Mouse (Mus musculus): Measurements from ENCODE around the gene Psmc5. TPM values are rescaled to one million over a fixed set of nuclear protein-coding genes. Genes with fewer than 3 reads are reported as not detected.

Psmc5 gene
- polyA plus RNA-seq, 1 experiment = not detected

GRCm38 (mm10) chr11:106289369-106289768, 33.4 kb downstream of the Psmc5 start:
- Histone ChIP-seq H3K4me1 (ENCODE audit: control insufficient read depth, insufficient read depth, low read length) (0 out of 2 replicates have a peak, but pooled peaks cover 4% of the 10 kb centered on the region), H3K27ac (ENCODE audit: insufficient read depth, low read depth, low read length) (no peak overlapping the region), H3K4me3 (ENCODE audit: insufficient read depth, low read depth, low read length) (no peak overlapping the region)
- TF ChIP-seq CTCF (IDR thresholded peaks at IDR 0.05; ENCODE audit: insufficient read depth, low read depth, low read length) = no peak
- no peak for TF ChIP-seq POLR2A (IDR thresholded peaks at IDR 0.05; ENCODE audit: insufficient read depth, low read depth, low read length)
- 48% methylated on average over 8 of the region's 8 CpGs for WGBS

- 96% methylated on average over 5 of the region's 5 CpGs for WGBS
- Histone ChIP-seq H3K4me1 (ENCODE audit: control insufficient read depth, insufficient read depth, low read length) (0 out of 2 replicates have a peak, but pooled peaks cover 4% of the 10 kb centered on the region), H3K4me3 (ENCODE audit: insufficient read depth, low read depth, low read length) (no peak overlapping the region), H3K27ac (ENCODE audit: insufficient read depth, low read depth, low read length) (no peak overlapping the region)
- TF ChIP-seq POLR2A (IDR thresholded peaks at IDR 0.05; ENCODE audit: insufficient read depth, low read depth, low read length) = no peak
- no peak for TF ChIP-seq CTCF (IDR thresholded peaks at IDR 0.05; ENCODE audit: insufficient read depth, low read depth, low read length)
Observed at GRCm38 (mm10) chr11:106290376-106290775, 34.4 kb downstream of the Psmc5 start.

- Histone ChIP-seq H3K4me3 (ENCODE audit: insufficient read depth, low read depth, low read length) (no peak overlapping the region), H3K27ac (ENCODE audit: insufficient read depth, low read depth, low read length) (no peak overlapping the region), H3K4me1 (ENCODE audit: control insufficient read depth, insufficient read depth, low read length) (0 out of 2 replicates have a peak, but pooled peaks cover under 1% of the 10 kb centered on the region)
- 74% methylated on average over 2 of the region's 2 CpGs for WGBS
- TF ChIP-seq CTCF (IDR thresholded peaks at IDR 0.05; ENCODE audit: insufficient read depth, low read depth, low read length) = no peak
- no peak for TF ChIP-seq POLR2A (IDR thresholded peaks at IDR 0.05; ENCODE audit: insufficient read depth, low read depth, low read length)
Observed at GRCm38 (mm10) chr11:106291861-106292260, 35.9 kb downstream of the Psmc5 start.

GRCm38 (mm10) chr11:106301765-106302164, 45.8 kb downstream of the Psmc5 start, which contains the start of gene Gh:
Gh (minus strand) TSS chr11:106301865.
- H3K4me3 ChIP-seq (ENCODE audit: insufficient read depth, low read depth, low read length) = no peak within 1 kb of the TSS
- no peaks in the 10 kb centered on the region for H3K4me1 ChIP-seq (ENCODE audit: control insufficient read depth, insufficient read depth, low read length)
- no peak within 1 kb of the TSS for H3K27ac ChIP-seq (ENCODE audit: insufficient read depth, low read depth, low read length)
- no peak for TF ChIP-seq CTCF (IDR thresholded peaks at IDR 0.05; ENCODE audit: insufficient read depth, low read depth, low read length)
- no peak for TF ChIP-seq POLR2A (IDR thresholded peaks at IDR 0.05; ENCODE audit: insufficient read depth, low read depth, low read length)
- WGBS = 83% methylated on average over 9 of the region's 9 CpGs

GRCm38 (mm10) chr11:106302634-106303033, 46.7 kb downstream of the Psmc5 start:
- Histone ChIP-seq H3K4me1 (ENCODE audit: control insufficient read depth, insufficient read depth, low read length) (no peaks in the 10 kb centered on the region), H3K4me3 (ENCODE audit: insufficient read depth, low read depth, low read length) (no peak overlapping the region), H3K27ac (ENCODE audit: insufficient read depth, low read depth, low read length) (no peak overlapping the region)
- no peak for TF ChIP-seq CTCF (IDR thresholded peaks at IDR 0.05; ENCODE audit: insufficient read depth, low read depth, low read length)
- TF ChIP-seq POLR2A (IDR thresholded peaks at IDR 0.05; ENCODE audit: insufficient read depth, low read depth, low read length) = no peak
- 20% methylated on average over 2 of the region's 2 CpGs for WGBS

- Histone ChIP-seq H3K4me1 (ENCODE audit: control insufficient read depth, insufficient read depth, low read length) (peaks cover 3% of the 10 kb centered on the region; the same call in 1 of the 2 replicates), H3K27ac (ENCODE audit: insufficient read depth, low read depth, low read length) (no peak overlapping the region), H3K4me3 (ENCODE audit: insufficient read depth, low read depth, low read length) (no peak overlapping the region)
- no peak for TF ChIP-seq POLR2A (IDR thresholded peaks at IDR 0.05; ENCODE audit: insufficient read depth, low read depth, low read length)
- TF ChIP-seq CTCF (IDR thresholded peaks at IDR 0.05; ENCODE audit: insufficient read depth, low read depth, low read length) = no peak
- WGBS = 73% methylated on average over 10 of the region's 10 CpGs
Observed at GRCm38 (mm10) chr11:106305348-106306064, 49.6 kb downstream of the Psmc5 start.

- WGBS = 78% methylated on average over 3 of the region's 3 CpGs
- H3K27ac ChIP-seq (ENCODE audit: insufficient read depth, low read depth, low read length) = no peak overlapping the region
Observed at GRCm38 (mm10) chr11:106306065-106306385, 50.1 kb downstream of the Psmc5 start.

GRCm38 (mm10) chr11:106306758-106307157, 50.8 kb downstream of the Psmc5 start:
- WGBS = 77% methylated on average over 9 of the region's 9 CpGs
- H3K4me3 ChIP-seq (ENCODE audit: insufficient read depth, low read depth, low read length) = no peak overlapping the region

More at GRCm38 (mm10) chr11:106306065-106306385, 50.1 kb downstream of the Psmc5 start:
- Histone ChIP-seq H3K4me1 (ENCODE audit: control insufficient read depth, insufficient read depth, low read length) (peaks cover 3% of the 10 kb centered on the region; the same call in 1 of the 2 replicates), H3K4me3 (ENCODE audit: insufficient read depth, low read depth, low read length) (no peak overlapping the region)
- TF ChIP-seq CTCF (IDR thresholded peaks at IDR 0.05; ENCODE audit: insufficient read depth, low read depth, low read length) (no peak), POLR2A (IDR thresholded peaks at IDR 0.05; ENCODE audit: insufficient read depth, low read depth, low read length) (no peak)

GRCm38 (mm10) chr11:106307432-106307831, 51.5 kb downstream of the Psmc5 start:
- TF ChIP-seq CTCF (IDR thresholded peaks at IDR 0.05; ENCODE audit: insufficient read depth, low read depth, low read length) = no peak
- no peak for TF ChIP-seq POLR2A (IDR thresholded peaks at IDR 0.05; ENCODE audit: insufficient read depth, low read depth, low read length)
- no peak overlapping the region for H3K27ac ChIP-seq (ENCODE audit: insufficient read depth, low read depth, low read length)
- WGBS = 58% methylated on average over 5 of the region's 5 CpGs
- no peak overlapping the region for H3K4me3 ChIP-seq (ENCODE audit: insufficient read depth, low read depth, low read length)
- H3K4me1 ChIP-seq (ENCODE audit: control insufficient read depth, insufficient read depth, low read length) = peaks cover 3% of the 10 kb centered on the region; the same call in 1 of the 2 replicates

More at GRCm38 (mm10) chr11:106306758-106307157, 50.8 kb downstream of the Psmc5 start:
- Histone ChIP-seq H3K27ac (ENCODE audit: insufficient read depth, low read depth, low read length) (no peak overlapping the region), H3K4me1 (ENCODE audit: control insufficient read depth, insufficient read depth, low read length) (peaks cover 3% of the 10 kb centered on the region; the same call in 1 of the 2 replicates)
- TF ChIP-seq CTCF (IDR thresholded peaks at IDR 0.05; ENCODE audit: insufficient read depth, low read depth, low read length) (no peak), POLR2A (IDR thresholded peaks at IDR 0.05; ENCODE audit: insufficient read depth, low read depth, low read length) (no peak)

Measured in olfactory bulb, adult 2 months (tissue).